Mouse (Mus musculus) stomach, embryonic 14.5 days (tissue): ENCODE measurements around the gene Atad1. TPM values are rescaled to one million over a fixed set of nuclear protein-coding genes. Genes with fewer than 3 reads are reported as not detected.

Experiments used
- ATAC-seq: fragments of 200-750 bp; cut with Nextera tagmentation; 2 replicates; pipeline ENCODE4 v1.8.0; 2017; ENCODE audit warnings: low read depth, moderate TSS enrichment; ENCODE audit not compliant: insufficient number of reproducible peaks, insufficient read depth, low FRiP score
- H3K27ac ChIP-seq: fragments of 300-500 bp; sonication (generic); 2 replicates; pipeline ENCODE4 v1.5.1; 2014; ENCODE audit warnings: mild to moderate bottlenecking, low read length, moderate library complexity, mixed read lengths
- H3K27me3 ChIP-seq: fragments of 300-500 bp; sonication (generic); 2 replicates; pipeline ENCODE4 v1.6.1; 2014; ENCODE audit warnings: low read length, control low read depth, mixed read lengths; ENCODE audit not compliant: control insufficient read depth, insufficient read depth
- H3K36me3 ChIP-seq: fragments of 300-500 bp; sonication (generic); 2 replicates; pipeline ENCODE4 v1.6.1; 2014; ENCODE audit warnings: mild to moderate bottlenecking, control low read depth, low read length, moderate library complexity, mixed read lengths; ENCODE audit not compliant: control insufficient read depth, insufficient read depth
- H3K4me1 ChIP-seq: fragments of 300-500 bp; sonication (generic); 2 replicates; pipeline ENCODE4 v1.6.1; 2014; ENCODE audit warnings: low read length, control low read depth, mixed read lengths; ENCODE audit not compliant: control insufficient read depth, insufficient read depth
- H3K4me2 ChIP-seq: fragments of 300-500 bp; sonication (generic); replicated peaks from 2 replicates; pipeline ENCODE4 v1.6.1; 2014; ENCODE audit warnings: low read depth, low read length, control low read depth
- H3K4me3 ChIP-seq: fragments of 300-500 bp; sonication (generic); 2 replicates; pipeline ENCODE4 v1.5.1; 2014; ENCODE audit warnings: low read depth, low read length, control low read depth
- H3K9ac ChIP-seq: fragments of 300-500 bp; sonication (generic); replicated peaks from 2 replicates; pipeline ENCODE4 v1.6.1; 2014; ENCODE audit warnings: low read depth, mild to moderate bottlenecking, control low read depth, low read length, moderate library complexity, mixed read lengths
- H3K9me3 ChIP-seq: fragments of 300-500 bp; sonication (generic); 2 replicates; pipeline ENCODE4 v1.6.1; 2016; ENCODE audit warnings: low read depth, low read length, control low read depth; ENCODE audit not compliant: control insufficient read depth
- WGBS: fragments of 180-500 bp; shearing (Covaris S2); extraction: QIAGEN DNeasy Blood & Tissue Kit; methylation state at CpG from one replicate; pipeline ENCODE4 v1.1.7; 2014; 5-methylcytosine and 5-hydroxymethylcytosine counted together
- polyA plus RNA-seq: library from polyadenylated mRNA; unstranded; fragments of >200 nt; fragmentation: Nextera tagmentation; extraction: Ambion mirVana; gene quantifications from 2 replicates; pipeline ENCODE4 v1.2.1, GENCODE M21; 2014

Atad1 gene
- polyA plus RNA-seq, 1 experiment from 2014 or later = 78.1 TPM

DNA sequence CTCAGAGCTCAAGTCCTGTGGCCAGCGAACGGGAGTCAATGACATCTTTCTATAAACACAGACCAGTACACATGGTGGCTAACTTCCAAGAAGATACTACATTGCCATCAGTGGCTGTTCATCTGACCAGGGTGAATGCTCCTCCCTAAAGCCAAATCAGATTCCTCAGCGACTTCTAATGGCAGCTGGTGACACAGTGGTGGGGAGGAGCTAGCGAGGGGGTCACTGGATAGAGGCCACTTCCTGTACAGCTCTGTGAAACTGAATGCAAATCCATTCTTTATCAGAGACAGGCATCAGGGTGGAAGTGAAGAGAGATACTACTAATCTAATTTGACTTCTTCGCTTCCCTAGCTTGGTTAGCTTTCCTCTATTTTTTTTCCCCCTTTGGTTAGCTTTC, 86.5 kb downstream of the Atad1 start:
- Histone ChIP-seq H3K9ac (no peak overlapping the region), H3K36me3 (no peaks in the 10 kb centered on the region), H3K27me3 (no peaks in the 10 kb centered on the region), H3K4me3 (no peak overlapping the region), H3K4me1 (no peaks in the 10 kb centered on the region), H3K4me2 (no peak overlapping the region), H3K27ac (no peak overlapping the region), H3K9me3 (no peaks in the 10 kb centered on the region)
- 82% methylated on average over 5 of the region's 5 CpGs for WGBS
- no peak for ATAC-seq

DNA sequence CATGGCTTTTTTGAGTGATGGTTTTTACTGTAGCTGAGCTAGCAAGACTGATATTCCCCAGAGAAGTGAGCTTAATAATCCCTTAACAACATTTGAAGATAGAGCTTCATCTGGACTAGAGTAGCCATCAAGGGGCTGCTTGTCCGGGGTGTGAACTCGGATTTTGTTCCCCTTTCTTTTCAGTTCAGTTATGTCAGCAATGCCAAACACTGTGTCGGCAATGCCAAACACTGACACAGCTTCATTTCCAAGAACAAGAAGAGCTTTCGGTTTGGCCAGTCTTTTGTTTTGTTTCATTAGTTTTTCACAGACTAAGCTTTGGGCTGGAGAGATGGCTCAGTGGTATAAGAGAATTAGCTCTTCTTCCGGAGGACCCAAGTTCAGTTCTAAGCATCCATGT, 88.5 kb downstream of the Atad1 start:
- no peak overlapping the region for H3K27ac ChIP-seq
- no peak for ATAC-seq
- no peaks in the 10 kb centered on the region for H3K4me1 ChIP-seq
- no peak overlapping the region for H3K4me3 ChIP-seq
- no peaks in the 10 kb centered on the region for H3K27me3 ChIP-seq
- no peak overlapping the region for H3K9ac ChIP-seq
- no peaks in the 10 kb centered on the region for H3K9me3 ChIP-seq
- whole genome bisulfite sequencing = 85% methylated on average over 5 of the region's 5 CpGs
- H3K36me3 ChIP-seq = no peaks in the 10 kb centered on the region
- no peak overlapping the region for H3K4me2 ChIP-seq

DNA sequence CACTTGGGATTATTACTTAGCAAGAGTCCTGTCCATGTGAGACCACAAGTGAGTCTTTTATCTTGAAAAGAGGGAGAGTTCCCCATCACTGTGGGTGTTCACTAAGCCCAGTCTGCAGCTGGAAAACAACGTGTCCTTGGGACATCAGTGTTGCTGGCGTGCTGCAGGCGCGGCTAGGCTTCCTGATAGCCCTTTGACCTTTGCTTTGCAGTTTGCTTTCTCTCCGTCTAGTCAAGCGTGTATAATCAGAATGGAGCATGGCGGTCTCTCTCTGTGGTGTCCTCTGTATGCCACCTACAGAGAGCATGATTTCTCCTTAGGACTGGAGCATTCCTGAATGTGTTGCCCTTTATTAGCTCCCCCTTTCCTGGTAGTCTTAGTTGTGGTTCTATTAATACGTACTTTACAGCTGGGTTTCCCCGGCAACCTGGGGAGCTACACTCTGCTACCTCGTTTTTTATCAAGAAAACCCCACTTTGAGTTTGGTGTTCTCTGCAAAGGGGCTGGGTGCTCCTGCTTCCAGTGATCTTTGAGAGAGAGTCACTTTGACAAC, 91.5 kb downstream of the Atad1 start:
- Histone ChIP-seq H3K4me1 (no peaks in the 10 kb centered on the region), H3K36me3 (no peaks in the 10 kb centered on the region), H3K4me3 (no peak overlapping the region), H3K9me3 (no peaks in the 10 kb centered on the region), H3K27ac (no peak overlapping the region), H3K27me3 (no peaks in the 10 kb centered on the region), H3K4me2 (no peak overlapping the region), H3K9ac (no peak overlapping the region)
- ATAC-seq = no peak
- 42% methylated on average over 10 of the region's 10 CpGs for WGBS

DNA sequence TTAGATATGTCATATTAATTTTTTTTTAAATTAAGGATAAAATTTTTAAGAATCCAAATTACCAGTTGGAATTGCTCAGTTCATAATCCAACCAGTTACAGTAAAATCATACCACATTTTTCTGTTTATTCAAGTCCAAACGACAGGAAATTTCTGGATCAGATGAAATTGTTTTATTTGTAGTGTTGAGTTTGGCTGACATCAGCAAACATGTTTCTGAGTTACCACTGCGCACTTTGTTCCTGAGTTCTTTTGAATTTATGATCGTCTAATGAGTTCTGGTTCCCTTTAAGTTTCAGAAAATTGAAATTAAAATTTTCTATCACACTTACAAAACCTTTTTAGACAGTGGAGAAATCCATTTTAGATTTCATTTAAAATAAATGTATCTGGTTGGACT, 93.2 kb downstream of the Atad1 start:
- Histone ChIP-seq H3K4me2 (no peak overlapping the region), H3K27ac (no peak overlapping the region), H3K36me3 (no peaks in the 10 kb centered on the region), H3K4me3 (no peak overlapping the region), H3K27me3 (no peaks in the 10 kb centered on the region), H3K9ac (no peak overlapping the region), H3K4me1 (no peaks in the 10 kb centered on the region), H3K9me3 (no peaks in the 10 kb centered on the region)
- ATAC-seq = no peak
- 84% methylated on average over 3 of the region's 3 CpGs for WGBS

DNA sequence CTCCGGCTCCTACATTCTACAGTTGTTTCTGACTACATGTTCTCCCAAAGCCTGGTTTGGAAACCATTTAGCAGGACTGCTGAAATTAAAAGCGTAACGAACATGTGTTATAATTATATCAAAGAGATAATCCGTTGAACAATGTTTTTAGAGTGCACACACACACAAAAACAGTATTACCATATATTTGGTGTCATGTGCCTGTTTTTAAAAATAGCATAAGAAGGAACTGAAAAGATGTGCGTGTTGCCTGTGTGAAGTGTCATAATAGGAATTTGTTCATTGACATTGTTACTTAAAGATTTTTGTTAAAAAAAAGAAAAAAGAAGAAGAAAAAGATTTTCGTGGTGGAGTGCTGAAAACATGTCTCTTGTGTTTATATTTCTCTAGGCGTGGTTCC, 93.6 kb downstream of the Atad1 start:
- 84% methylated on average over 7 of the region's 7 CpGs for WGBS
- no peaks in the 10 kb centered on the region for H3K4me1 ChIP-seq
- ATAC-seq = no peak
- H3K27me3 ChIP-seq = no peaks in the 10 kb centered on the region
- no peak overlapping the region for H3K9ac ChIP-seq
- no peaks in the 10 kb centered on the region for H3K9me3 ChIP-seq
- H3K4me3 ChIP-seq = no peak overlapping the region
- no peak overlapping the region for H3K4me2 ChIP-seq
- no peaks in the 10 kb centered on the region for H3K36me3 ChIP-seq
- no peak overlapping the region for H3K27ac ChIP-seq

DNA sequence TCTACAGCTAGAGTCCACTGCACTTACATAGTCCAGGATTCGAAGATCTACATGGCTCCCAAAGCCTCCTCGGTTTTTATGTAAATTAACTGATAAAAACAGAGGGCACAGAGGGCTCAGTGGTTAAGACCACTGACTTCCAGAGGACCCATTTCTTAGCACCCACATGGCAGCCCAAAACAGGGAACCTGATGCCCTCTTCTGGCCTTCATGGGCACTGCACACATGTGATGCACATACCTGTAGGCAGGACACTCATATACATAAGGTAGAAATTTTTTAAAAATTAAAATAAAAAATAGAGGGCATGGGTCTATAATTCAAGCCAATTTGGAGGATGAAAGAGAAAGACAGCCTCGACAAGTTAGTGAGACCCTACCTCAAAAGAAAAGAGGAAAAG, 95.9 kb downstream of the Atad1 start:
- Histone ChIP-seq H3K36me3 (no peaks in the 10 kb centered on the region), H3K9me3 (no peaks in the 10 kb centered on the region), H3K4me2 (no peak overlapping the region), H3K9ac (no peak overlapping the region), H3K27ac (no peak overlapping the region), H3K27me3 (no peaks in the 10 kb centered on the region), H3K4me1 (no peaks in the 10 kb centered on the region), H3K4me3 (no peak overlapping the region)
- 88% methylated on average over 3 of the region's 3 CpGs for WGBS
- ATAC-seq = no peak

DNA sequence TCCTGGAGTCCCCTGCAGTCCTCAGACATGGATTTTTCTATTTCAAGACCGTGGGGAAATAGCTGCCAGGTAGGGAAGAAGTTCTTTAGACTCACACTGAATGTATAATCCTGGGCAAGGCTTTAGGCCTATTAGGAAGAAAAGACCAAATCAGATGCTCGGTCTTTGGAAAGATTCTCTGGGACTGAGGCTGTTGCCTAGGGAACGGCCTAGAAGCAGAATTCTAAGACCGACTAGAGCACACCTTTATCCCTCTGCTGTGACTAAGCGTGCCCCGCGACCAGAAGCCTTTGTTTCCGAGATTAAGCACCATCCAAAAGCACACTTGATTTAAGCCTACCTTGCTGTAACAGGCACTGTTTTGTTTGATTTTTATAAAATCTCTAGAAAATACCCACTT, 97.6 kb downstream of the Atad1 start:
- no peaks in the 10 kb centered on the region for H3K4me1 ChIP-seq
- no peak overlapping the region for H3K9ac ChIP-seq
- H3K4me2 ChIP-seq = no peak overlapping the region
- H3K36me3 ChIP-seq = no peaks in the 10 kb centered on the region
- no peak for ATAC-seq
- H3K27ac ChIP-seq = no peak overlapping the region
- H3K9me3 ChIP-seq = no peaks in the 10 kb centered on the region
- H3K27me3 ChIP-seq = no peaks in the 10 kb centered on the region
- WGBS = 80% methylated on average over 8 of the region's 8 CpGs
- H3K4me3 ChIP-seq = no peak overlapping the region

DNA sequence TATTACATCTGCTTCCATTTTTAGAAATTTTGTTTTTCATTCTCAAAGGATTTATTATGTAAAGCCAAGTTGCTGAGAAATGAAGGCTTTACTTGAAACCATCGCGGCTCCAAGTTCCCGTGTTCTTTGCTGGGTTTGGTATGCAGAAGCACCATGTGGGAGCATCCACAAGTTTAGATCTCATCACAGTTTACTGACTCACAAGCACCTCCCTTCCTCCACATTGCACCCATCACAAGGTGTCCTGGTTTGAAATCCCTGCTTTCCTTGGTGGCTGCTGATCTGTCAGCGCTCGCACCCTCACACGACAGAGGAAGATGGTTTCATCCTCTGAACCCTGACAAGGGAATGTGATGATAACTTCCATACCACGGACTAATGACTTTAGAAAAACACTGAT, 98.1 kb downstream of the Atad1 start:
- Histone ChIP-seq H3K4me3 (no peak overlapping the region), H3K4me2 (no peak overlapping the region), H3K9me3 (no peaks in the 10 kb centered on the region), H3K27me3 (no peaks in the 10 kb centered on the region), H3K9ac (no peak overlapping the region), H3K36me3 (no peaks in the 10 kb centered on the region), H3K27ac (no peak overlapping the region), H3K4me1 (no peaks in the 10 kb centered on the region)
- ATAC-seq = no peak
- WGBS = 91% methylated on average over 7 of the region's 7 CpGs

DNA sequence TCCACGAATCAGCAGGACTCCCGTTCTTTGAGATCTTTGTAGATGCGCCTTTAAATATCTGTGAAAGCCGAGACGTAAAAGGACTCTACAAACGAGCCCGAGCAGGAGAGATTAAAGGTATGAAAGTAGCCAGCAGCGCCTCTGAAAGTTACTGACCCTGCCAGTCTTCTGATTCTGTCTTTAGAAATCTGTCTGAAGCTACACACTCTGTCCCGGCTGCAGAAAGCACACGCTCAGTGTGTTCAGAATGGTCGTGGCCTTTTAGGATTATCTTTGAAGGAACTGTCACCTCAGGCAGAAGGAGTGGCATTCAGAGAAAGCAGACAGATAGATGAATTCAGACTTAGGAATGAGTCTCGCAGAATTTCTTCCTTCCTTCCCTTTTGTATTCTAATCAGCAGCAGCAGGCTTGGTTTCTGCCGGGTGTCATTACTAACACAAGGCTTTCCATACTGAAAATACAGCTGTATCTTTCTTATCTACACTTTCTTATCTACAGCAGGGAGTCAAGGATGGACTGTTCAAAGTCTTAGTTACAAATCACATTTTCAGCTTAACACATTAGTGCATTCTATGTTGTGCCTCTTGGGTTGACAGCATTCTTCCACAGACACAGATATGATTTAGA, 101.2 kb downstream of the Atad1 start:
- H3K4me1 ChIP-seq = no peaks in the 10 kb centered on the region
- 41% methylated on average over 13 of the region's 13 CpGs for WGBS
- H3K27me3 ChIP-seq = no peaks in the 10 kb centered on the region
- H3K9ac ChIP-seq = no peak overlapping the region
- no peak overlapping the region for H3K4me2 ChIP-seq
- no peaks in the 10 kb centered on the region for H3K36me3 ChIP-seq
- no peak for ATAC-seq
- H3K9me3 ChIP-seq = no peaks in the 10 kb centered on the region
- no peak overlapping the region for H3K4me3 ChIP-seq
- no peak overlapping the region for H3K27ac ChIP-seq
